Mouse (Mus musculus) liver, embryonic 16.5 days (tissue): ENCODE measurements at regions not wholly inside any gene's neighbourhood (a gene's known extent, or its start where the extent isn't known, plus 50 kb on each side); places are given as distances from the start of the nearest gene placed in this dataset.

Experiments used
- ATAC-seq: fragments of 200-750 bp; cut with Nextera tagmentation; 2 replicates; pipeline ENCODE4 v1.8.0; 2017; ENCODE audit warnings: low read depth, mild to moderate bottlenecking, moderate number of reproducible peaks, moderate library complexity
- H3K27ac ChIP-seq: fragments of 300-500 bp; sonication (generic); 2 replicates; pipeline ENCODE4 v1.5.1; 2014; ENCODE audit warnings: mild to moderate bottlenecking, low read length
- H3K27me3 ChIP-seq: fragments of 300-500 bp; sonication (generic); 2 replicates; pipeline ENCODE4 v1.6.1; 2014; ENCODE audit warnings: low read depth, low read length, mixed read lengths; ENCODE audit not compliant: control insufficient read depth, insufficient read depth
- H3K36me3 ChIP-seq: fragments of 300-500 bp; sonication (generic); 2 replicates; pipeline ENCODE4 v1.6.1; 2014; ENCODE audit warnings: mild to moderate bottlenecking; ENCODE audit not compliant: control insufficient read depth, insufficient read depth
- H3K4me1 ChIP-seq: fragments of 300-500 bp; sonication (generic); 2 replicates; pipeline ENCODE4 v1.6.1; 2014; ENCODE audit warnings: low read depth, low read length, mixed read lengths; ENCODE audit not compliant: control insufficient read depth
- H3K4me2 ChIP-seq: fragments of 300-500 bp; sonication (generic); 2 replicates; pipeline ENCODE4 v1.6.1; 2014; ENCODE audit warnings: low read depth, low read length, mixed read lengths
- H3K4me3 ChIP-seq: fragments of 300-500 bp; sonication (generic); 2 replicates; pipeline ENCODE4 v1.5.1; 2014; ENCODE audit warnings: low read depth, mild to moderate bottlenecking, low read length
- H3K9ac ChIP-seq: fragments of 300-500 bp; sonication (generic); 2 replicates; pipeline ENCODE4 v1.6.1; 2014; ENCODE audit warnings: low read depth, low read length
- H3K9me3 ChIP-seq: fragments of 300-500 bp; sonication (generic); replicated peaks from 2 replicates; pipeline ENCODE4 v1.6.1; 2016; ENCODE audit warnings: low read length; ENCODE audit not compliant: control insufficient read depth
- WGBS: fragments of 180-500 bp; shearing (Covaris S2); extraction: QIAGEN DNeasy Blood & Tissue Kit; methylation state at CpG from one replicate; pipeline ENCODE4 v1.1.7; 2014; ENCODE audit not compliant: insufficient replicate concordance; 5-methylcytosine and 5-hydroxymethylcytosine counted together

- ATAC-seq, result no peak
- H3K4me3 ChIP-seq, result no peak overlapping the region
- WGBS, result 24% methylated on average over 1 of the region's 1 CpGs
- no peak overlapping the region for H3K9ac ChIP-seq
- H3K36me3 ChIP-seq, result no peaks in the 10 kb centered on the region
- H3K27ac ChIP-seq, result no peak overlapping the region
- no peaks in the 10 kb centered on the region for H3K9me3 ChIP-seq
- H3K4me2 ChIP-seq, result no peak overlapping the region
- H3K27me3 ChIP-seq, result no peaks in the 10 kb centered on the region
- no peaks in the 10 kb centered on the region for H3K4me1 ChIP-seq
Observed at GRCm38 (mm10) chr14:66534671-66535070, 525.7 kb upstream of the Gulo start.

DNA sequence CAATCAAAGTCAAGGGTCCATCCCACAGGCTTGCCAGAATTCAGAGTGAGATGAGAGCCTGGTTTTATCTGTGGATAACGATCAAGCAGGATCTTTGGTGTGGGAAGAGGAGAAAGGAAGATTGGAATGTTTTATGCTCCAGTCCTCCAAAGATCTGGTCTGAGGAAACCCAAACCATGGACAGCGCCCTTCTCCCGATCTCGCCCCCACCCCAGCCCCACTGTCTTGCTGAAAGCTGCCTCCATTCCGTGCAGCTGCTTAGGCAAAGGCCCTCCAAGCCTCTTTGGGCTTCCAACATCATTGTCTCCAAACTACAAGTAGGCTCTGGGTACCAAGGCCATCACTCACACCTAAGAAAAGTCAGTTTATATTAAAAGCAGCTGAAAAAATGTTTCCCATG is 519.1 kb upstream of the Gulo start:
- H3K27ac ChIP-seq, result no peak overlapping the region
- H3K4me1 ChIP-seq, result no peaks in the 10 kb centered on the region
- H3K9ac ChIP-seq, result no peak overlapping the region
- no peaks in the 10 kb centered on the region for H3K27me3 ChIP-seq
- WGBS, result 24% methylated on average over 5 of the region's 5 CpGs
- H3K36me3 ChIP-seq, result no peaks in the 10 kb centered on the region
- H3K4me2 ChIP-seq, result no peak overlapping the region
- ATAC-seq, result no peak
- H3K4me3 ChIP-seq, result no peak overlapping the region
- no peaks in the 10 kb centered on the region for H3K9me3 ChIP-seq

DNA sequence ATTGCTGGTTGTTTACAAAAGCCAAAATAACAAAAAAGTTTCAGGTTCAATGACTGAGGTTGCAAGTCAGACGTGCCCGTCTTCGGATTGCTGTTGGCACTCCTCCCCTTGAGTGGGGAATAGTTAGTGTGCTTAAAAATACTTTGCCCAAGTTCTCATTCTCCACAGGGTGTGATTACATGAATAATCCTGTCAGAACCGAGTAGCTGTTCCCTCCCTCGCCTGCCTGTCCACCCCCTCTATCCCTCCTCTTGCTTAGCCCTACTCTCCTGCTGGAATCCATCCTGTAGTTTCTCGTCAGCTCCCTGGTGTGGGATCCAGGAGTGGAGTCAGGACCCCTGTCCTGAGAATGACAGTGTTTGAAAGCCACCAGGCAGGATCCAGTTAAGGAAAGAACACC is 518.1 kb upstream of the Gulo start:
- ATAC-seq, result no peak
- H3K9me3 ChIP-seq, result no peaks in the 10 kb centered on the region
- no peak overlapping the region for H3K27ac ChIP-seq
- H3K36me3 ChIP-seq, result no peaks in the 10 kb centered on the region
- H3K4me2 ChIP-seq, result no peak overlapping the region
- no peaks in the 10 kb centered on the region for H3K27me3 ChIP-seq
- no peak overlapping the region for H3K9ac ChIP-seq
- H3K4me3 ChIP-seq, result no peak overlapping the region
- WGBS, result 62% methylated on average over 6 of the region's 6 CpGs
- no peaks in the 10 kb centered on the region for H3K4me1 ChIP-seq

GRCm38 (mm10) chr14:66522856-66523400 is 513.9 kb upstream of the Gulo start:
- no peak for ATAC-seq
- H3K27me3 ChIP-seq, result no peaks in the 10 kb centered on the region
- no peaks in the 10 kb centered on the region for H3K9me3 ChIP-seq

GRCm38 (mm10) chr14:66521836-66522629 is 513.0 kb upstream of the Gulo start:
- H3K9me3 ChIP-seq, result no peaks in the 10 kb centered on the region
- H3K36me3 ChIP-seq, result no peaks in the 10 kb centered on the region
- H3K27ac ChIP-seq, result no peak overlapping the region
- no peak overlapping the region for H3K4me2 ChIP-seq
- peak; percentile 58; the same call in 1 of the 2 replicates for ATAC-seq
- H3K9ac ChIP-seq, result no peak overlapping the region
- H3K27me3 ChIP-seq, result no peaks in the 10 kb centered on the region
- no peaks in the 10 kb centered on the region for H3K4me1 ChIP-seq
- H3K4me3 ChIP-seq, result no peak overlapping the region
- WGBS, result 56% methylated on average over 7 of the region's 7 CpGs

More at GRCm38 (mm10) chr14:66522856-66523400, 513.9 kb upstream of the Gulo start:
- no peaks in the 10 kb centered on the region for H3K4me1 ChIP-seq
- no peak overlapping the region for H3K9ac ChIP-seq
- H3K4me3 ChIP-seq, result no peak overlapping the region
- 61% methylated on average over 6 of the region's 6 CpGs for WGBS
- no peak overlapping the region for H3K4me2 ChIP-seq
- no peaks in the 10 kb centered on the region for H3K36me3 ChIP-seq
- no peak overlapping the region for H3K27ac ChIP-seq

DNA sequence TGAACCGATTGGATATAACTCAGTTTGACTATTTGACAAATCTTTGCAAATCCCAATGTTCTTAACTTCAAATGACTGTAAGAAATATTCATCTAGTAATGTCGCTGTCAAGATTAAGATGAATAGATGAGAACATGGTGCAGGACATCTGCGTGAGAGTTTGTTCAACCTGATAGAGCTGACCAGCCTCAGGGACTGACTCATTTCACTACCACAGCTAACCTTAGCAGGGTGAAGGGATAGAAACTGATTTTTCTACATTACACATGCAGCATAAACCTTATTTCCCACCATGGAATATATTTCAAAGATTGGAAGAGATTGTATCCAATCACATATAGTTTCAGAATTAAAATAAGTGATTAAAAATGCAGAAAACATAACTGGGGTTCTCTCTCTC is 507.8 kb upstream of the Gulo start:
- H3K4me3 ChIP-seq, result no peak overlapping the region
- H3K4me1 ChIP-seq, result no peaks in the 10 kb centered on the region
- H3K27me3 ChIP-seq, result no peaks in the 10 kb centered on the region
- no peaks in the 10 kb centered on the region for H3K36me3 ChIP-seq
- H3K4me2 ChIP-seq, result no peak overlapping the region
- H3K9ac ChIP-seq, result no peak overlapping the region
- no peak overlapping the region for H3K27ac ChIP-seq
- H3K9me3 ChIP-seq, result no peaks in the 10 kb centered on the region; the same call in 1 of the 2 replicates
- 69% methylated on average over 3 of the region's 3 CpGs for WGBS
- ATAC-seq, result no peak

DNA sequence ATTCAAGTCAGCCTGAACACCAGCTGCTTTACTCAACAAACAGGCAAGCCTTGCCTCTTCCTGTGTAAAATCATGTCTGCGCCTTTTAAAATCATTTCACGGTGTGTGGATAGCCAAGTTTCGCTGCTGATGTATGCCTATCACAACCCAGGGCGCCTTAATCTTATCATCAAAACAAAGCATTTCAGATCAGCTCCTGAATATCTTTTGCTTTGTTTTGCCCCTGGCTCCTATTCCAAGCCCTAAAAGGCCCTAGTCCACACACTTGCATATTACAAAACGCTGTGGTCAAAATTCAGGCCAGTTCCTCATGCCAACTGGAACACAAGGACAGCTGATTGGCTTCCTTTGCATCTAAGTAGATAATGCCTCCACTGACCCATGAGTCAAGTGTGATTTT is 501.7 kb upstream of the Gulo start:
- no peak for ATAC-seq
- H3K36me3 ChIP-seq, result no peaks in the 10 kb centered on the region
- H3K4me3 ChIP-seq, result no peak overlapping the region
- 72% methylated on average over 5 of the region's 5 CpGs for WGBS
- no peak overlapping the region for H3K9ac ChIP-seq
- no peaks in the 10 kb centered on the region for H3K4me1 ChIP-seq
- no peak overlapping the region for H3K4me2 ChIP-seq
- no peak overlapping the region for H3K27ac ChIP-seq
- no peaks in the 10 kb centered on the region; the same call in 1 of the 2 replicates for H3K9me3 ChIP-seq
- H3K27me3 ChIP-seq, result no peaks in the 10 kb centered on the region

- WGBS, result 22% methylated on average over 1 of the region's 1 CpGs
- no peak for ATAC-seq
- Histone ChIP-seq H3K9me3 (no peaks in the 10 kb centered on the region; the same call in 1 of the 2 replicates), H3K9ac (no peak overlapping the region), H3K27ac (no peak overlapping the region), H3K4me2 (no peak overlapping the region), H3K27me3 (no peaks in the 10 kb centered on the region), H3K36me3 (no peaks in the 10 kb centered on the region), H3K4me3 (no peak overlapping the region), H3K4me1 (no peaks in the 10 kb centered on the region)
Observed at GRCm38 (mm10) chr14:66510218-66510617, 501.2 kb upstream of the Gulo start.

GRCm38 (mm10) chr14:66509706-66510105 is 500.7 kb upstream of the Gulo start:
- no peaks in the 10 kb centered on the region for H3K36me3 ChIP-seq
- no peak overlapping the region for H3K4me3 ChIP-seq
- no peak for ATAC-seq
- no peaks in the 10 kb centered on the region for H3K27me3 ChIP-seq
- H3K4me1 ChIP-seq, result no peaks in the 10 kb centered on the region
- no peak overlapping the region for H3K9ac ChIP-seq
- no peaks in the 10 kb centered on the region; the same call in 1 of the 2 replicates for H3K9me3 ChIP-seq
- WGBS, result 65% methylated on average over 7 of the region's 7 CpGs
- H3K27ac ChIP-seq, result no peak overlapping the region
- no peak overlapping the region for H3K4me2 ChIP-seq
